Mouse (Mus musculus) neural tube, embryonic 13.5 days (tissue): Measurements from ENCODE around the gene Cse1l. TPM values are rescaled to one million over a fixed set of nuclear protein-coding genes. Genes with fewer than 3 reads are reported as not detected.

Source experiments
- ATAC-seq: fragments of 200-750 bp; cut with Nextera tagmentation; 2 replicates; pipeline ENCODE4 v1.8.0; 2017; ENCODE audit warnings: low read depth, mild to moderate bottlenecking, moderate TSS enrichment, moderate library complexity
- H3K27ac ChIP-seq: fragments of 300-500 bp; sonication (generic); replicated peaks from 2 replicates; pipeline ENCODE4 v1.5.1; 2015; ENCODE audit warnings: moderate library complexity, mild to moderate bottlenecking, inconsistent platforms
- H3K27me3 ChIP-seq: fragments of 300-500 bp; sonication (generic); 2 replicates; pipeline ENCODE4 v1.6.1; 2015; ENCODE audit warnings: mild to moderate bottlenecking, inconsistent platforms
- H3K36me3 ChIP-seq: fragments of 300-500 bp; sonication (generic); 2 replicates; pipeline ENCODE4 v1.6.1; 2015; ENCODE audit warnings: mild to moderate bottlenecking, inconsistent platforms
- H3K4me1 ChIP-seq: fragments of 300-500 bp; sonication (generic); replicated peaks from 2 replicates; pipeline ENCODE4 v1.6.1; 2015; ENCODE audit warnings: inconsistent platforms
- H3K4me2 ChIP-seq: fragments of 300-500 bp; sonication (generic); 2 replicates; pipeline ENCODE4 v1.6.1; 2015; ENCODE audit warnings: inconsistent platforms, mild to moderate bottlenecking, moderate library complexity
- H3K4me3 ChIP-seq: fragments of 300-500 bp; sonication (generic); 2 replicates; pipeline ENCODE4 v1.5.1; 2015; ENCODE audit warnings: mild to moderate bottlenecking, inconsistent platforms
- H3K9ac ChIP-seq: fragments of 300-500 bp; sonication (generic); 2 replicates; pipeline ENCODE4 v1.6.1; 2015; ENCODE audit warnings: moderate library complexity, mild to moderate bottlenecking, inconsistent platforms
- H3K9me3 ChIP-seq: fragments of 300-500 bp; sonication (generic); 2 replicates; pipeline ENCODE4 v1.6.1; 2016; ENCODE audit warnings: inconsistent platforms
- WGBS: fragments of 180-500 bp; shearing (Covaris S2); methylation state at CpG from one replicate; pipeline ENCODE4 v1.1.7; 2015; 5-methylcytosine and 5-hydroxymethylcytosine counted together
- polyA plus RNA-seq: library from polyadenylated mRNA; unstranded; fragments of >200 nt; fragmentation: Nextera tagmentation; extraction: Ambion mirVana; gene quantifications from 2 replicates; pipeline ENCODE4 v1.2.1, GENCODE M21; 2015

Gene Cse1l
- polyA plus RNA-seq, 1 experiment from 2014 or later: 93.6 TPM

DNA sequence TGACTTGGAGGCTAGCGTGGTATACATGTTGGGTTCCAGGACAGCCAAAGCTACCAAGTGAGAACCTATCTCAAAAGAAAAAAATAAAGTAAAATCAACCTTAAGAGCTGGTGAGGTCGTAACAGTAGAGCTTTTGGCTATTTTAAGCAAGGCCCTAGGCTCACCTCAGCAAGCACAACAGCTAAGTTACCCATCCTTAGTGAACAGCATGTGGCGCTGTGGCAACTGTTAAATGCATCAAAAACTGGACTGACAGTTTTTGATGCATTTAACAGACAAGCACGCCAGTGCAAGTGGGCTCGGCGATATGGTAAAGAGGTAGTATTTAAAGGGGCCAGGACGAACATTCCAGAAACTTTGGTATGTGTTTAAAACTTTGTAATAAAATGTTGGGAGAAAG, 85.0 kb downstream of the Cse1l start:
- no peaks in the 10 kb centered on the region for H3K36me3 ChIP-seq

GRCm38 (mm10) chr2:166991945-166992344, 86.1 kb downstream of the Cse1l start:
- H3K4me3 ChIP-seq: no peak overlapping the region
- 0 out of 2 replicates have a peak overlapping the region, but pooled peaks have one; percentile 17 for H3K9ac ChIP-seq
- H3K27me3 ChIP-seq: no peaks in the 10 kb centered on the region
- no peak for ATAC-seq
- H3K36me3 ChIP-seq: no peaks in the 10 kb centered on the region
- no peak overlapping the region for H3K4me2 ChIP-seq
- H3K4me1 ChIP-seq: peaks cover 49% of the 10 kb centered on the region
- H3K27ac ChIP-seq: no peak overlapping the region
- no peaks in the 10 kb centered on the region for H3K9me3 ChIP-seq

More for the DNA sequence above, 85.0 kb downstream of the Cse1l start:
- H3K27ac ChIP-seq: no peak overlapping the region
- H3K9me3 ChIP-seq: no peaks in the 10 kb centered on the region
- H3K4me2 ChIP-seq: no peak overlapping the region
- H3K4me3 ChIP-seq: no peak overlapping the region
- H3K27me3 ChIP-seq: no peaks in the 10 kb centered on the region
- H3K9ac ChIP-seq: no peak overlapping the region
- no peak for ATAC-seq
- 93% methylated on average over 7 of the region's 7 CpGs for WGBS
- peaks cover 43% of the 10 kb centered on the region for H3K4me1 ChIP-seq

GRCm38 (mm10) chr2:166995021-166995795, 89.4 kb downstream of the Cse1l start:
- Histone ChIP-seq H3K27ac (peak overlapping the region; percentile 97), H3K4me1 (peaks cover 45% of the 10 kb centered on the region), H3K9me3 (no peaks in the 10 kb centered on the region), H3K4me2 (peak overlapping the region; percentile 96), H3K27me3 (no peaks in the 10 kb centered on the region), H3K4me3 (peak overlapping the region; percentile 95), H3K36me3 (no peaks in the 10 kb centered on the region), H3K9ac (peak overlapping the region; percentile 99)
- peak; percentile 51 for ATAC-seq
- 5% methylated on average over 28 of the region's 28 CpGs for WGBS

Other genes with a start within 250 kb of the Cse1l start
- gene Prex1, start 192.2 kb upstream of the Cse1l start, polyA plus RNA-seq: 28.5 and 29.3 TPM in 2 replicates
- gene Trp53rkb, start 113.5 kb upstream of the Cse1l start, polyA plus RNA-seq: 9.4 and 9.5 TPM in 2 replicates
- 3.7 and 4.4 TPM in 2 replicates for gene Arfgef2, start 100.5 kb upstream of the Cse1l start, polyA plus RNA-seq
- 115 and 124 TPM in 2 replicates for gene Stau1, start 90.3 kb downstream of the Cse1l start, polyA plus RNA-seq
- gene Ddx27, start 109.2 kb downstream of the Cse1l start, polyA plus RNA-seq: 35.5 and 38.5 TPM in 2 replicates
- gene Znfx1, start 157.0 kb downstream of the Cse1l start, polyA plus RNA-seq: 7.9 and 8.0 TPM in 2 replicates